ENCODE assay signal across 10 mouse cellular contexts in genomic region chr10:39660698-39661097, GRCm38 (mm10). TPM values are rescaled to one million over a fixed set of nuclear protein-coding genes. Genes with fewer than 3 reads are reported as not detected.
DNase-seq lines count a peak whose midpoint lies in the region; ATAC-seq lines count a peak whose summit lies in the region.
"Had no signal": no experiment of that assay in that cellular context is flagged by ENCODE, and none has a peak within 500 bp of the region (broad histone marks: within the 10 kb centered on the region; RNA-seq: fewer than 3 reads in every experiment).

No protein-coding gene starts in this region.

- H3K9me3 ChIP-seq in heart, embryonic 15.5 days (replicated peaks): no peaks in the 10 kb centered on the region
- no peaks in the 10 kb centered on the region for H3K9me3 ChIP-seq in hindbrain, embryonic 11.5 days (ENCODE audit: control insufficient read depth, low read length)
- H3K9me3 ChIP-seq in midbrain, embryonic 14.5 days (ENCODE audit: control insufficient read depth, low read length): no peaks in the 10 kb centered on the region

- peak overlapping the region; percentile 94 for H3K27ac ChIP-seq in heart, embryonic 15.5 days
- H3K27ac ChIP-seq in hindbrain, embryonic 11.5 days (ENCODE audit: low read depth, low read length): peak overlapping the region; percentile 30; the same call in 1 of the 2 replicates
- peak overlapping the region; percentile 93 for H3K27ac ChIP-seq in midbrain, embryonic 14.5 days (replicated peaks; ENCODE audit: low read depth, low read length)
- H3K27ac ChIP-seq: liver, embryonic 14.5 days had no signal

- H3K4me1 ChIP-seq in heart, embryonic 15.5 days (replicated peaks): peaks cover 37% of the 10 kb centered on the region
- peaks cover 20% of the 10 kb centered on the region for H3K4me1 ChIP-seq in hindbrain, embryonic 11.5 days (replicated peaks; ENCODE audit: control insufficient read depth, insufficient read depth, low read length)
- H3K4me1 ChIP-seq in midbrain, embryonic 14.5 days (ENCODE audit: control insufficient read depth, insufficient read depth, low read length): peaks cover 28% of the 10 kb centered on the region

- H3K27me3 ChIP-seq in heart, embryonic 15.5 days: no peaks in the 10 kb centered on the region
- H3K27me3 ChIP-seq in hindbrain, embryonic 11.5 days (ENCODE audit: control insufficient read depth, insufficient read depth, low read length): no peaks in the 10 kb centered on the region
- H3K27me3 ChIP-seq in midbrain, embryonic 14.5 days (ENCODE audit: control insufficient read depth, insufficient read depth, low read length): no peaks in the 10 kb centered on the region

- no peak overlapping the region for H3K4me3 ChIP-seq in heart, embryonic 15.5 days
- H3K4me3 ChIP-seq in hindbrain, embryonic 11.5 days (ENCODE audit: low read depth, low read length): no peak overlapping the region
- H3K4me3 ChIP-seq in midbrain, embryonic 14.5 days (replicated peaks; ENCODE audit: low read depth, low read length): no peak overlapping the region

- whole genome bisulfite sequencing in heart, embryonic 15.5 days: 72% methylated on average over 5 of the region's 5 CpGs
- WGBS in hindbrain, embryonic 11.5 days: 38% methylated on average over 5 of the region's 5 CpGs
- 23% methylated on average over 5 of the region's 5 CpGs for WGBS in midbrain, embryonic 14.5 days

- H3K4me2 ChIP-seq in heart, embryonic 15.5 days: no peak overlapping the region
- no peak overlapping the region for H3K4me2 ChIP-seq in hindbrain, embryonic 11.5 days (replicated peaks; ENCODE audit: low read depth, low read length)
- no peak overlapping the region for H3K4me2 ChIP-seq in midbrain, embryonic 14.5 days (ENCODE audit: low read length)

- no peak overlapping the region for H3K9ac ChIP-seq in heart, embryonic 15.5 days
- no peak overlapping the region for H3K9ac ChIP-seq in hindbrain, embryonic 11.5 days (ENCODE audit: low read depth, low read length)
- H3K9ac ChIP-seq in midbrain, embryonic 14.5 days (replicated peaks; ENCODE audit: low read length): no peak overlapping the region
- H3K9ac ChIP-seq: liver, embryonic 14.5 days had no signal

- no peak for DNase-seq in heart, adult 8-10 months (ENCODE audit: low spot score)
- DNase-seq in embryo, embryonic 9.5 days (ENCODE audit: extremely low spot score): peak; percentile 35
- no peak for DNase-seq in hindbrain, embryonic 11.5 days (ENCODE audit: low spot score)
- no peak for DNase-seq in midbrain, embryonic 14.5 days
- DNase-seq in cerebellum, postnatal 25 days: no peak
- no peak for DNase-seq in layer of hippocampus, adult 9-10 months (ENCODE audit: low spot score)
- DNase-seq in gastrocnemius, postnatal 4 days (ENCODE audit: low spot score in 2 of 2): no peak
- DNase-seq: thymus, postnatal 4 days had no signal

- H3K36me3 ChIP-seq in heart, embryonic 15.5 days: no peaks in the 10 kb centered on the region; the same call in 1 of the 2 replicates
- H3K36me3 ChIP-seq in hindbrain, embryonic 11.5 days (ENCODE audit: control insufficient read depth, insufficient read depth, low read length): no peaks in the 10 kb centered on the region
- no peaks in the 10 kb centered on the region for H3K36me3 ChIP-seq in midbrain, embryonic 14.5 days (ENCODE audit: control insufficient read depth, insufficient read depth, low read length)

- ATAC-seq in heart, embryonic 15.5 days (replicated peaks; ENCODE audit: insufficient number of reproducible peaks, insufficient read depth, low FRiP score, low read depth): no peak
- no peak for ATAC-seq in hindbrain, embryonic 11.5 days (ENCODE audit: low FRiP score)
- ATAC-seq in midbrain, embryonic 14.5 days (ENCODE audit: low FRiP score, low TSS enrichment): no peak

RNA-seq across cellular contexts. Expression of gene Traf3ip2, which starts 48.0 kb away (rescaled TPM):
- 8.6 and 13.7 TPM in 2 replicates for polyA plus RNA-seq in heart, embryonic 15.5 days (2015; fragmentation: Nextera tagmentation; extraction: Ambion mirVana)
- total RNA-seq in heart, adult 8-10 months (2022): 1 to 10 TPM; 5.3 to 7.3 (median 6.0) TPM
- 5.6 and 7.2 TPM in 2 replicates for polyA plus RNA-seq in hindbrain, embryonic 11.5 days (2014; fragmentation: Nextera tagmentation; extraction: Ambion mirVana)
- polyA plus RNA-seq in midbrain, embryonic 14.5 days (2014; fragmentation: Nextera tagmentation; extraction: Ambion mirVana): 5.4 and 6.8 TPM in 2 replicates
- total RNA-seq in gastrocnemius, postnatal 4 days (2021): 1 to 10 TPM; 4.4 to 5.8 TPM

Comparison
In these comparisons a context has a peak if more than half of its experiments do, and no peak if none do; other contexts are left out.
1. H3K27ac ChIP-seq: peak in every context shown above with its lines; median percentile 94 in heart, embryonic 15.5 days; 93 in midbrain, embryonic 14.5 days; 30 in hindbrain, embryonic 11.5 days.